Mouse (Mus musculus) 3134 (cell line): Measurements from ENCODE around the gene Tead2.
"Not testable (repeated sequence)": the region's sequence is repeated elsewhere in the genome, so short reads cannot be mapped to it uniquely, and the experiment has no call there.

Experiments used
- DNase-seq: peaks from one replicate; pipeline ENCODE4 v3.0.0-alpha.2; 2011; ENCODE audit warnings: low spot score; ENCODE audit not compliant: insufficient read length; ENCODE audit errors: extremely low read depth

Gene Tead2

GRCm38 (mm10) chr7:45215673-45216441, at the start of gene Tead2:
Gene Tead2, plus strand, starts transcription at chr7:45215753.
- DNase-seq: peak; percentile 76

DNA sequence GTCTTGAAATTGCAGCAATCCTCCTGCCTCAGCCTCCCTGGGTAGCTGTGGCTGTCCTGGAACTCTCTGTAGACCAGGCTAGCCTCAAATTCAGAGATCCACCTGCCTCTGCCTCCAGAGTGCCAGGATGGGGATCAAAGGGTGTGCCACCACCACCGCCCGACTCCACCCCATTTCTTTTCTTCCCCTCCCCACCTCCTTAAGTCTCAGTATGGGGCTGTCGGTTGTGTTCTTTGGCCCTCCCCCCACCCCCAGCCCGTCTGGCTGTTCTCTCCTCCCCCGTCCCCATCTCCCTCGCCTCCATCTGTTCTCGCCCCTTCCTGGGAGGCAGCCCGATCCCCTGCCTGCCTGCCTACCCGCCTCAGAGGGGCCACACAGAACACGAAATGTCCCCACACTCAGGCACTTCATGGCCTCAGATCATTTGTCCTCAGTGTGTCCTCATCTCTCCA, 48.6 kb upstream of the Tead2 start:
- DNase-seq: no peak

GRCm38 (mm10) chr7:45167761-45168445, 47.6 kb upstream of the Tead2 start:
- DNase-seq: no peak

DNA sequence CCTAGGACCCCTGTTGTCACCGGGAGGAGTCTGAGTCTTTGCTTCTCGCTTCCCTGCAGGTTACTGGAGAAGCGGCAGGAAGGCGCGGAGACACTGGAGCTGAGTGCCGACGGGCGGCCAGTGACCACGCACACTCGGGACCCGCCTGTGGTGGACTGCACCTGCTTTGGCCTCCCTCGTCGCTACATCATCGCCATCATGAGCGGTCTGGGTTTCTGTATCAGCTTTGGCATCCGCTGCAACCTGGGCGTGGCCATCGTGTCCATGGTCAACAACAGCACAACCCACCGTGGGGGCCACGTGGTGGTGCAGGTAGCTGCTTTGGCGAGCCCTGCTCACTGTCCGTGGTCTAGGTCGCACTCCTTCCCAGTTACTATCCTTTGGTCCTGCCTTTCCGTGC, 46.9 kb upstream of the Tead2 start:
- DNase-seq: no peak

- DNase-seq: no peak
These were observed 46.1 kb upstream of the Tead2 start for GRCm38 (mm10) chr7:45169495-45169894.

GRCm38 (mm10) chr7:45172974-45173373, 42.6 kb upstream of the Tead2 start:
- DNase-seq: no peak

DNA sequence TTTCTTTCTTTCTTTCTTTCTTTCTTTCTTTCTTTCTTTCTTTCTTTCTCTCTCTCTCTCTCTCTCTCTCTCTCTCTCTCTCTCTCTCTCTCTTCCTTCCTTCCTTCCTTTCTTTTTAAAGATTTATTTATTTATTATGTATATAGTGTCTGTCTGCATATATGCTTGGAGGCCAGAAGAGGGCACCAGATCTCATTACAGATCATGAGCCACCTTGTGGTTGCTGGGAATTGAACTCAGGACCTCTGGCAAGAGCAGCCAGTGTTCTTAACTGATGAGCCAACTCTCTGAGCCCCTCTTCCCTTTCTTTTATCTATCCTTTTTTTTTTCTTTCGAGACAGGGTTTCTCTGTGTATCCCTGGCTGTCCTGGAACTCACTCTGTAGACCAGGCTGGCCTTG, 41.8 kb upstream of the Tead2 start:
- DNase-seq: not testable (repeated sequence)

DNA sequence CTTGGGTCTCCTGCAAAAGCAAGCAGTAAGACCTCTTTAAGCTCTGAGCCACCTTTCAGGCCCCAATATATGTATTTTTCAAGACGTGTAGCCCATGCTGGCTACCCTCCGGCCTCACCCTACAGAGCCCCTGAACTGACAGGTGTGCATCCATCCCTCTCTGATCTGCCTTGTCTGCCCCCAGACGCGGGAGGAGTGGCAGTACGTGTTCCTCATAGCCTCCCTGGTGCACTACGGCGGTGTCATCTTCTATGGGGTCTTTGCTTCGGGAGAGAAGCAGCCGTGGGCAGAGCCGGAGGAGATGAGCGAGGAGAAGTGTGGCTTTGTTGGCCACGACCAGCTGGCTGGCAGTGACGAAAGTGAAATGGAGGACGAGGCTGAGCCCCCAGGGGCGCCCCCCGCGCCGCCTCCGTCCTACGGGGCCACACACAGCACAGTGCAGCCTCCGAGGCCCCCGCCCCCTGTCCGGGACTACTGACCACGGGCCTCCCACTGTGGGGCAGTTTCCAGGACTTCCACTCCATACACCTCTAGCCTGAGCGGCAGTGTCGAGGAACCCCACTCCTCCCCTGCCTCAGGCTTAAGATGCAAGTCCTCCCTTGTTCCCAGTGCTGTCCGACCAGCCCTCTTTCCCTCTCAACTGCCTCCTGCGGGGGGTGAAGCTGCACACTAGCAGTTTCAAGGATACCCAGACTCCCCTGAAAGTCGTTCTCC, 40.8 kb upstream of the Tead2 start:
- no peak for DNase-seq

DNA sequence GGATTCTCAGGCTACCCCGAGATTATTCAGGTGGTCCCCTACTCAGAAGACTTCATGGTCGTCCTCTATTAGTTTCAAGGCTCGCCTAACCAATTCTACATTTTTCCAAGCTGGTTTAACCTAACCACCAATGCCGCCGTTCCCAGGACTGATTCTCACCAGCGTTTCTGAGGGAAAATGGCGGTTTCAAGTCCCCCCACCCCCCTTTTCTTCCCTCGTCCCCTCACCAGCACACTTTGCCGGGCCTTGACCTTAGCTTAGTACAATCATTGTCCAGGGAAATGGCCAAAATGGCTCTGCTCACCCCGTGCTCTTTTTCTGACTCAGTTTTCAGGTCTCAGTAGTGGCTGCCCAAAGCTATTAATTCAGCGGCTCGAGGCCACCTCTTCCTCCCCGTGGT, 40.2 kb upstream of the Tead2 start:
- no peak for DNase-seq

DNA sequence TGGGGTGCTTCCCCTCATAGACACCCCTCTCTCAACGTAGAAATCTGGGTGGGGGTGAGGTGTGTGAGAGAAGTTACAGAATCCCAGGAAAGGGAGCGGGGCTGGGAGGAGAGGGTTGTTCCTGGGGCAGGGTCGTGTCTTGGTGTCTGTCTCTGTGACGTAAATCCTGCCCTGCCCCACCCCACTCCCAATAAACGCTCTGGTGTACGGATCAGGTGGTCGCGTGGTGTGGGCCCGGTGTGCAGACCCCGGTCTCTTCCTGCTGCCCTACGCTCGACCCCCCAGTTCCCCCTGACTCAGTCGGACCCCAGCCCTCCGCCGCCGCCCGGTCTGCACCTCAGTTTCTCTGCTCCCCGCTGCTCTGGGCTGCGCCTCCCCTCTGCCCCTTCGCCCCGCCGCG, 39.6 kb upstream of the Tead2 start:
- DNase-seq: no peak

DNA sequence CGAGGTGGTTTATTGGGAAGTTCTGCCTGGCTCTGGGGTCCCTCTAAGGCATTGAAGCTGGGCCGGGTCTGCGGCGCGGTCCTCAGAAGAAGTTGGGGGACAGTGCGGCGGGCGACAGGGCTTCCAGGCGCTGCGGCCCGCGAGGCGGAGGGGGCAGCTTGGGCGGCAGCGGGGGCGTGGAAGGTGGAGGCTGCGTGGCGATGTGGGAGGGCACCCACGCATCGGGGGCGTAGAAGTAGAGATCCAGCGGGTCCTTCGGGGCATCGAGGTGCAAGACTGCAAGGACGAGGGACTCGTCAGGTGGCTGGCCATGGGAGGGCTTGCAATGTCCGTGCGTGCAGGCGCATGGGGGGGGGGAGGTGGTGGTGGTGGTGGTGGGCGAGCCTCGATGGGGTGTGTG, 39.2 kb upstream of the Tead2 start:
- DNase-seq: no peak

DNA sequence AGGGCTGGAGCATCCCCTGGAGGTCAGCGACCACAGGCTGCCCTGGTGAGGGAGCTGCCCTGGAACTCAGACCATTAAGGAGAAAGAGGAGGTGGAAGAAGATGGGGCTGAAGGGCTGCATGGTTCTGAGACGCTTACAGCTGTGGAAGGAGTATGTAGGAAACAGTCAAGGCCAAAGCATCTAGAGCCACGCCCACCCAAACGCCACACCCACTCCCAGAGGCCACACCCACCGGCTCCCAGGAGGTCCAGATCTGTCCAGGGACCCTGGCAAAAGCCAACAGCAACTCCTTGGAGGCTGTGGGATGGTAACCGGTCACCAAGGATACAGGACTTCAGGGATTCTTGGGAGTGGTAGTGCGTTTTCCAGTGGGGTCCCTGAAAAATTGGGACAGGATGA, 37.0 kb upstream of the Tead2 start:
- DNase-seq: no peak

DNA sequence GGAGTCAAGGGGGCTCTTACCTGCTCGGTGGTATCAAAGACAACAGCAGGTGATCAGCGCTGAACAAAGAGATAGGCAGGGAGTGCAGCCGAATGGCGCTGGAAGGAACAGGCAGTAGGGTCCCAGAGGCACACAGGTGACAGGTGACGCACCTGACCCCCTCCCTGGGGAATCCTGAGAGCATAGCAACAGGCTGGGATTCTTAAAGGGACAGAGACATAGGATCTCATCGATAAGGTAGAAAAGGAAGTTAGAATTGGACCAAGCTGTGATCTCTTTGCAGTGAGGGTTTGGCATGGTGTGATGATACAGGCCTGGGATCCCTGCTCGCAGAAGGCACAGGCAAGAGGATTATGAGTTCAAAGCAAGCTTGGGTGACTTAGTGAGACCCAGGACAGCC, 36.1 kb upstream of the Tead2 start, which contains the start of gene Gfy:
Gene Gfy (minus strand): TSS at position 101 of the 400 bp plus-strand sequence.
- DNase-seq: no peak

DNA sequence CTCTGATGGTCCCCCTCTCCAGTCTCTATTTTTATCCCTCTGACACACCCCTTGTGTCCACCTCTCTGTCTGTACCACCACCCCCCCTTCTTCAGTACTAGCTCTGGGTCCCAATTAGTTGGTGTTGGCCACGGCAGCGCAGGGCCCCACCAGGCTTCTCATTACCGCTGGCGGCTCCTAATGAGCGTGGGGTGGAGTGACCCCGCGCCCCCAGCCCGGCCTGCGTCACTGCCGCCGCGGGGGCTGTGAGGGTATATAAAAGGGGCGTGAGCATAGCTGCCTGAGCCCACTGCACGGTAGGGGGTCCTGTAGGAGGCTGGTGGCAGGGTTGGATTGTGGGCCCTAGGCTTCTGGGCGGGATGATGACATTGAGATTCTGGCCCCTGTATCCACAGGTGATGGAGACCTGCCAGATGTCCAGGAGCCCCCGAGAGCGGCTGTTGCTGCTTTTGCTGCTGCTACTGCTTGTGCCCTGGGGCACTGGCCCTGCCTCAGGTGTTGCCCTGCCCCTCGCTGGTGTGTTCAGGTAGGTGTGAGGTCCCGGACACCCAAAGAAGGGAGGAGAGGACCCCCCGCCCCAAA, 34.6 kb upstream of the Tead2 start, which contains the start of gene Pth2:
Gene Pth2 (plus strand): TSS at position 100 of the 582 bp plus-strand sequence.
- no peak for DNase-seq

GRCm38 (mm10) chr7:45181540-45181939, 34.0 kb upstream of the Tead2 start:
- DNase-seq: no peak

DNA sequence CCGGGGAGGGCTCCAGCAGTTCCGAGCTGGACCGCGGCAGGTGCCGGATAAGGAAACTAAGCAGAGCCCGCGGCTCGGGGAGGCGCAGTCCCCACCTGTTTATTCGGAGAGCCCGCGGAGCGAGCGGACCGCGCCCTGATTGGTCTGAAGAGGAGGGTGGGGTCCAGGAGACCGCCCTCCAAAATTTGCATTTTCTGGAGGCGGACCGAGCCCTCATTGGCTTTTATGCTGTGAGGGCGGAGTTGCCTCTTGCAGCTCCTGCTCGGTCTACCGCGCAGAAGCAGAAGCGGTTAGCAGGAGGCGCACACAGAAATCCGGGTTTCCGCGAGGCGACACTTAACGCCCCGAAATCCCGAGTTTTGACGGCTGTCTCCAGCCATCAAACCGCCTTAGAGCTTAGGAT, 33.4 kb upstream of the Tead2 start:
- DNase-seq: no peak

GRCm38 (mm10) chr7:45182606-45183005, 32.9 kb upstream of the Tead2 start:
- DNase-seq: no peak

GRCm38 (mm10) chr7:45183672-45184071, 31.9 kb upstream of the Tead2 start:
- no peak for DNase-seq

- DNase-seq: no peak
These were observed 29.6 kb upstream of the Tead2 start for GRCm38 (mm10) chr7:45185921-45186320.

- no peak for DNase-seq
These were observed 26.0 kb upstream of the Tead2 start for GRCm38 (mm10) chr7:45189600-45189999.

- DNase-seq: no peak
These were observed 25.4 kb upstream of the Tead2 start for GRCm38 (mm10) chr7:45190186-45190585.
